Mouse (Mus musculus): ENCODE results near the gene Wdr66.
"Not testable (repeated sequence)": the region's sequence is repeated elsewhere in the genome, so short reads cannot be mapped to it uniquely, and the experiment has no call there.

Gene Wdr66

GRCm38 (mm10) chr5:123251834-123252233 is at the start of gene Wdr66:
Gene Wdr66 (plus strand): TSS chr5:123252102.
- peak; percentile 87 to 92 for DNase-seq (ENCODE audit: low spot score in 2 of 2)

- not testable (repeated sequence) for DNase-seq (ENCODE audit: low spot score in 2 of 2)
These were observed 49.1 kb upstream of the Wdr66 start for GRCm38 (mm10) chr5:123202771-123203170.

- DNase-seq (ENCODE audit: low spot score in 2 of 2): not testable (repeated sequence)
These were observed 48.3 kb upstream of the Wdr66 start for GRCm38 (mm10) chr5:123203591-123203990.

GRCm38 (mm10) chr5:123222346-123223050 is 29.4 kb upstream of the Wdr66 start:
- not testable (repeated sequence) for DNase-seq (ENCODE audit: low spot score in 2 of 2)

GRCm38 (mm10) chr5:123223051-123223410 is 28.9 kb upstream of the Wdr66 start:
- DNase-seq (ENCODE audit: low spot score in 2 of 2): no peak

- DNase-seq (ENCODE audit: low spot score in 2 of 2): not testable (repeated sequence)
These were observed 28.0 kb upstream of the Wdr66 start for GRCm38 (mm10) chr5:123223861-123224260.

- DNase-seq (ENCODE audit: low spot score in 2 of 2): no peak
These were observed 25.1 kb upstream of the Wdr66 start for GRCm38 (mm10) chr5:123226851-123227250.

- DNase-seq (ENCODE audit: low spot score in 2 of 2): peak; percentile 91 to 95
These were observed 24.0 kb upstream of the Wdr66 start for GRCm38 (mm10) chr5:123227762-123228523.

- no peak for DNase-seq (ENCODE audit: low spot score in 2 of 2)
These were observed 23.4 kb upstream of the Wdr66 start for GRCm38 (mm10) chr5:123228524-123228922.

- DNase-seq (ENCODE audit: low spot score in 2 of 2): no peak
These were observed 22.6 kb upstream of the Wdr66 start for GRCm38 (mm10) chr5:123229296-123229695.

GRCm38 (mm10) chr5:123232180-123232579 is 19.7 kb upstream of the Wdr66 start:
- DNase-seq (ENCODE audit: low spot score in 2 of 2): no peak

GRCm38 (mm10) chr5:123235731-123236130 is 16.2 kb upstream of the Wdr66 start:
- DNase-seq (ENCODE audit: low spot score in 2 of 2): no peak

GRCm38 (mm10) chr5:123236426-123236825 is 15.5 kb upstream of the Wdr66 start:
- no peak for DNase-seq (ENCODE audit: low spot score in 2 of 2)

GRCm38 (mm10) chr5:123239501-123239900 is 12.4 kb upstream of the Wdr66 start:
- no peak for DNase-seq (ENCODE audit: low spot score in 2 of 2)

- no peak for DNase-seq (ENCODE audit: low spot score in 2 of 2)
These were observed 6.4 kb upstream of the Wdr66 start for GRCm38 (mm10) chr5:123245518-123245917.

GRCm38 (mm10) chr5:123251390-123251789 is 512 bp upstream of the Wdr66 start:
- no peak for DNase-seq (ENCODE audit: low spot score in 2 of 2)

GRCm38 (mm10) chr5:123256841-123257755 is 5.2 kb downstream of the Wdr66 start:
- DNase-seq (ENCODE audit: low spot score in 2 of 2): peak; percentile 57 to 70

- peak in 1 of 2 experiments; percentile 47 for DNase-seq (ENCODE audit: low spot score in 2 of 2)
These were observed 7.1 kb downstream of the Wdr66 start for GRCm38 (mm10) chr5:123258990-123259389.

GRCm38 (mm10) chr5:123260698-123261097 is 8.8 kb downstream of the Wdr66 start:
- no peak for DNase-seq (ENCODE audit: low spot score in 2 of 2)

- DNase-seq (ENCODE audit: low spot score in 2 of 2): no peak
These were observed 15.0 kb downstream of the Wdr66 start for GRCm38 (mm10) chr5:123266909-123267308.

- no peak for DNase-seq (ENCODE audit: low spot score in 2 of 2)
These were observed 16.9 kb downstream of the Wdr66 start for GRCm38 (mm10) chr5:123268477-123269474.
